Mouse (Mus musculus): ENCODE measurements around the gene Prepl. TPM values are rescaled to one million over a fixed set of nuclear protein-coding genes. Genes with fewer than 3 reads are reported as not detected.

Gene Prepl
- polyA plus RNA-seq, 1 experiment from 2014 or later = 118 TPM

DNA sequence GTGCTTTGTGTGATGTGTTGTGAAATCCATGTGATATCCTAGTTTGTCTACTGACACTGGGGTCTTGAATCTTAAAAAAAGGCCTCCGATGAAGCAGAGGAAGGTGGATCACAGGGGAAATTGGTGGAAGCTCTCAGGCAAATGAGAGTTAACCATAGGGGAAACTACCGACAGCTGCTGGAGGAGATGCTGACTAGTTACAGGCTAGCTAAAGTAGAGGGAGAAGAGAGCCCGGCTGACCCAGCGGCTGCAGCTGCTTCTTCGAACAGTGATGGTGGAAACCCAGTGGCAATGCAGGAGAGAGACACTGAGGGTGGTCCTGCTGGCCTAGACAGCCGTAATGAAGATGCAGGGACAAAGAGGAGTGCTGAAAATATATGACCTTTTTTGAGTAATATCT lies 76.6 kb downstream of the Prepl start:
- no peak overlapping the region for H3K4me3 ChIP-seq
- no peak overlapping the region for H3K4me2 ChIP-seq
- H3K27me3 ChIP-seq (replicated peaks) = no peaks in the 10 kb centered on the region
- H3K9ac ChIP-seq = no peak overlapping the region
- H3K36me3 ChIP-seq (replicated peaks) = no peaks in the 10 kb centered on the region
- no peak for ATAC-seq (replicated peaks)
- no peak overlapping the region for H3K27ac ChIP-seq
- H3K4me1 ChIP-seq = no peaks in the 10 kb centered on the region
- no peaks in the 10 kb centered on the region for H3K9me3 ChIP-seq
- 75% methylated on average over 6 of the region's 6 CpGs for WGBS

Other genes with a start within 250 kb of the Prepl start
- gene Ppm1b, start 133.5 kb downstream of the Prepl start, polyA plus RNA-seq (2015; fragmentation: Nextera tagmentation; extraction: Ambion mirVana) = 91.7 and 95.1 TPM in 2 replicates
- gene Slc3a1, start 61.9 kb downstream of the Prepl start, polyA plus RNA-seq (2015; fragmentation: Nextera tagmentation; extraction: Ambion mirVana) = 0.13 and 0.48 TPM in 2 replicates
- 23.3 and 24.1 TPM in 2 replicates for gene Camkmt, start 311 bp upstream of the Prepl start, polyA plus RNA-seq (2015; fragmentation: Nextera tagmentation; extraction: Ambion mirVana)

Data from midbrain, embryonic 15.5 days (tissue).